Mouse (Mus musculus): ENCODE measurements around the gene Slc25a45. TPM values are rescaled to one million over a fixed set of nuclear protein-coding genes. Genes with fewer than 3 reads are reported as not detected.

Slc25a45 gene
- polyA plus RNA-seq, 1 experiment: not detected

DNA sequence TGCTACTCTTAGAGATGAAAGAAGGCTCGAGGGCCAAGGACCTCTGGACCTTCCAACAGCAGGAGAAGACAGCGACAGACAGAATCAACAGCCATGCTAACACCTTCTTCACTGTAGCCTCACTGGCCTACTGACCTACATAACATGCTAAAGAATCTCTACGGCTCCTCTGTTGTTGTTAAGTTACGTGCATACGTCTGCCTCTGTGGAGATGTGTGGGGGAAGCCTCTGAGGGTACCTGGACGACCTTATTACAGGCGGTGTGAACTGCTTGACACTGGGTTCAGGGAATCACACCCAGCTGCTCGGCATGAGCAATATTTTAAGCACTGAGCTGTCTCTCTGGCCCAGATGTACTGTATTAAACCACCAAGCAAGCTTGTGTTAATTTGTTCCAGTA, 49.9 kb downstream of the Slc25a45 start:
- Histone ChIP-seq H3K4me3 (ENCODE audit: insufficient read depth, low read depth, low read length) (no peak overlapping the region), H3K4me1 (ENCODE audit: control insufficient read depth, insufficient read depth, low read length) (peaks cover 9% of the 10 kb centered on the region), H3K27ac (ENCODE audit: insufficient read depth, low read depth, low read length) (no peak overlapping the region)
- WGBS: 83% methylated on average over 8 of the region's 8 CpGs
- no peak for TF ChIP-seq POLR2A (IDR thresholded peaks at IDR 0.05; ENCODE audit: insufficient read depth, low read depth, low read length)
- no peak for TF ChIP-seq CTCF (IDR thresholded peaks at IDR 0.05; ENCODE audit: insufficient read depth, low read depth, low read length)

- H3K4me3 ChIP-seq (ENCODE audit: insufficient read depth, low read depth, low read length): no peak overlapping the region
- H3K4me1 ChIP-seq (ENCODE audit: control insufficient read depth, insufficient read depth, low read length): peaks cover 9% of the 10 kb centered on the region
- no peak overlapping the region for H3K27ac ChIP-seq (ENCODE audit: insufficient read depth, low read depth, low read length)
- 79% methylated on average over 6 of the region's 6 CpGs for WGBS
- TF ChIP-seq CTCF (IDR thresholded peaks at IDR 0.05; ENCODE audit: insufficient read depth, low read depth, low read length): no peak
- no peak for TF ChIP-seq POLR2A (IDR thresholded peaks at IDR 0.05; ENCODE audit: insufficient read depth, low read depth, low read length)
Observed at GRCm38 (mm10) chr19:5928104-5928503, 50.5 kb downstream of the Slc25a45 start.

GRCm38 (mm10) chr19:5928546-5928945, 50.9 kb downstream of the Slc25a45 start:
- 76% methylated on average over 3 of the region's 3 CpGs for WGBS
- H3K4me1 ChIP-seq (ENCODE audit: control insufficient read depth, insufficient read depth, low read length): peaks cover 9% of the 10 kb centered on the region
- no peak overlapping the region for H3K27ac ChIP-seq (ENCODE audit: insufficient read depth, low read depth, low read length)
- no peak for TF ChIP-seq CTCF (IDR thresholded peaks at IDR 0.05; ENCODE audit: insufficient read depth, low read depth, low read length)
- TF ChIP-seq POLR2A (IDR thresholded peaks at IDR 0.05; ENCODE audit: insufficient read depth, low read depth, low read length): no peak
- H3K4me3 ChIP-seq (ENCODE audit: insufficient read depth, low read depth, low read length): no peak overlapping the region

- WGBS: 57% methylated on average over 14 of the region's 14 CpGs
Observed at GRCm38 (mm10) chr19:5929634-5930596, 52.3 kb downstream of the Slc25a45 start.

GRCm38 (mm10) chr19:5935266-5935665, 57.7 kb downstream of the Slc25a45 start:
- TF ChIP-seq CTCF (IDR thresholded peaks at IDR 0.05; ENCODE audit: insufficient read depth, low read depth, low read length): no peak
- TF ChIP-seq POLR2A (IDR thresholded peaks at IDR 0.05; ENCODE audit: insufficient read depth, low read depth, low read length): no peak
- 79% methylated on average over 3 of the region's 3 CpGs for WGBS
- Histone ChIP-seq H3K27ac (ENCODE audit: insufficient read depth, low read depth, low read length) (no peak overlapping the region), H3K4me3 (ENCODE audit: insufficient read depth, low read depth, low read length) (no peak overlapping the region), H3K4me1 (ENCODE audit: control insufficient read depth, insufficient read depth, low read length) (peaks cover 16% of the 10 kb centered on the region)

More at GRCm38 (mm10) chr19:5929634-5930596, 52.3 kb downstream of the Slc25a45 start:
- TF ChIP-seq POLR2A (IDR thresholded peaks at IDR 0.05; ENCODE audit: insufficient read depth, low read depth, low read length) (no peak), CTCF (IDR thresholded peaks at IDR 0.05; ENCODE audit: insufficient read depth, low read depth, low read length) (no peak)
- Histone ChIP-seq H3K27ac (ENCODE audit: insufficient read depth, low read depth, low read length) (no peak overlapping the region), H3K4me3 (ENCODE audit: insufficient read depth, low read depth, low read length) (no peak overlapping the region), H3K4me1 (ENCODE audit: control insufficient read depth, insufficient read depth, low read length) (peaks cover 2% of the 10 kb centered on the region)

Other genes starting within 250 kb of the Slc25a45 start
- gene Rela, start 240.3 kb upstream of the Slc25a45 start, polyA plus RNA-seq (2012; ENCODE audit: insufficient read depth, insufficient read length, low replicate concordance, missing spikeins): not detected in 2 replicates
- gene Sipa1, start 214.1 kb upstream of the Slc25a45 start, polyA plus RNA-seq (2012; ENCODE audit: insufficient read depth, insufficient read length, low replicate concordance, missing spikeins): not detected in 2 replicates
- gene Map3k11, start 189.1 kb upstream of the Slc25a45 start, polyA plus RNA-seq (2012; ENCODE audit: insufficient read depth, insufficient read length, low replicate concordance, missing spikeins): not detected in 2 replicates
- not detected in 2 replicates for gene Pcnx3, start 188.9 kb upstream of the Slc25a45 start, polyA plus RNA-seq (2012; ENCODE audit: insufficient read depth, insufficient read length, low replicate concordance, missing spikeins)
- gene Kcnk7, start 173.4 kb upstream of the Slc25a45 start, polyA plus RNA-seq (2012; ENCODE audit: insufficient read depth, insufficient read length, low replicate concordance, missing spikeins): not detected in 2 replicates
- not detected in 2 replicates for gene Ehbp1l1, start 151.5 kb upstream of the Slc25a45 start, polyA plus RNA-seq (2012; ENCODE audit: insufficient read depth, insufficient read length, low replicate concordance, missing spikeins)
- gene Fam89b, start 148.2 kb upstream of the Slc25a45 start, polyA plus RNA-seq (2012; ENCODE audit: insufficient read depth, insufficient read length, low replicate concordance, missing spikeins): not detected in 2 replicates
- not detected in 2 replicates for gene Ltbp3, start 136.9 kb upstream of the Slc25a45 start, polyA plus RNA-seq (2012; ENCODE audit: insufficient read depth, insufficient read length, low replicate concordance, missing spikeins)
- gene Scyl1, start 106.4 kb upstream of the Slc25a45 start, polyA plus RNA-seq (2012; ENCODE audit: insufficient read depth, insufficient read length, low replicate concordance, missing spikeins): not detected in 2 replicates
- not detected in 2 replicates for gene Frmd8, start 2.5 kb upstream of the Slc25a45 start, polyA plus RNA-seq (2012; ENCODE audit: insufficient read depth, insufficient read length, low replicate concordance, missing spikeins)
- not detected in 2 replicates for gene Tigd3, start 16.3 kb downstream of the Slc25a45 start, polyA plus RNA-seq (2012; ENCODE audit: insufficient read depth, insufficient read length, low replicate concordance, missing spikeins)
- not detected in 2 replicates for gene Dpf2, start 35.2 kb downstream of the Slc25a45 start, polyA plus RNA-seq (2012; ENCODE audit: insufficient read depth, insufficient read length, low replicate concordance, missing spikeins)
- not detected in 2 replicates for gene Cdc42ep2, start 47.0 kb downstream of the Slc25a45 start, polyA plus RNA-seq (2012; ENCODE audit: insufficient read depth, insufficient read length, low replicate concordance, missing spikeins)
- gene Pola2, start 86.4 kb downstream of the Slc25a45 start, polyA plus RNA-seq (2012; ENCODE audit: insufficient read depth, insufficient read length, low replicate concordance, missing spikeins): not detected in 2 replicates
- not detected in 2 replicates for gene Slc22a20, start 108.3 kb downstream of the Slc25a45 start, polyA plus RNA-seq (2012; ENCODE audit: insufficient read depth, insufficient read length, low replicate concordance, missing spikeins)
- not detected in 2 replicates for gene Capn1, start 138.1 kb downstream of the Slc25a45 start, polyA plus RNA-seq (2012; ENCODE audit: insufficient read depth, insufficient read length, low replicate concordance, missing spikeins)
- gene Syvn1, start 168.8 kb downstream of the Slc25a45 start, polyA plus RNA-seq (2012; ENCODE audit: insufficient read depth, insufficient read length, low replicate concordance, missing spikeins): not detected in 2 replicates
- not detected in 2 replicates for gene Mrpl49, start 180.0 kb downstream of the Slc25a45 start, polyA plus RNA-seq (2012; ENCODE audit: insufficient read depth, insufficient read length, low replicate concordance, missing spikeins)
- 1,126 and 1,387 TPM in 2 replicates for gene Fau, start 180.0 kb downstream of the Slc25a45 start, polyA plus RNA-seq (2012; ENCODE audit: insufficient read depth, insufficient read length, low replicate concordance, missing spikeins)
- gene Znhit2, start 183.4 kb downstream of the Slc25a45 start, polyA plus RNA-seq (2012; ENCODE audit: insufficient read depth, insufficient read length, low replicate concordance, missing spikeins): not detected in 2 replicates
- not detected in 2 replicates for gene Tm7sf2, start 190.6 kb downstream of the Slc25a45 start, polyA plus RNA-seq (2012; ENCODE audit: insufficient read depth, insufficient read length, low replicate concordance, missing spikeins)
- not detected in 2 replicates for gene Vps51, start 199.4 kb downstream of the Slc25a45 start, polyA plus RNA-seq (2012; ENCODE audit: insufficient read depth, insufficient read length, low replicate concordance, missing spikeins)
- gene Tmem262, start 202.2 kb downstream of the Slc25a45 start, polyA plus RNA-seq (2012; ENCODE audit: insufficient read depth, insufficient read length, low replicate concordance, missing spikeins): not detected in 2 replicates
- gene Gm28374, start 204.4 kb downstream of the Slc25a45 start, polyA plus RNA-seq (2012; ENCODE audit: insufficient read depth, insufficient read length, low replicate concordance, missing spikeins): not detected in 2 replicates
- gene Zfpl1, start 207.1 kb downstream of the Slc25a45 start, polyA plus RNA-seq (2012; ENCODE audit: insufficient read depth, insufficient read length, low replicate concordance, missing spikeins): not detected in 2 replicates
- gene Cdca5, start 207.2 kb downstream of the Slc25a45 start, polyA plus RNA-seq (2012; ENCODE audit: insufficient read depth, insufficient read length, low replicate concordance, missing spikeins): not detected in 2 replicates
- gene AC131692.1, start 216.6 kb downstream of the Slc25a45 start, polyA plus RNA-seq (2012; ENCODE audit: insufficient read depth, insufficient read length, low replicate concordance, missing spikeins): not detected in 2 replicates
- gene Naaladl1, start 228.0 kb downstream of the Slc25a45 start, polyA plus RNA-seq (2012; ENCODE audit: insufficient read depth, insufficient read length, low replicate concordance, missing spikeins): not detected in 2 replicates
- not detected in 2 replicates for gene Sac3d1, start 240.8 kb downstream of the Slc25a45 start, polyA plus RNA-seq (2012; ENCODE audit: insufficient read depth, insufficient read length, low replicate concordance, missing spikeins)